Mouse (Mus musculus): ENCODE measurements around the gene Zfp423.

Zfp423 gene

GRCm38 (mm10) chr8:87952298-87952697 lies 7.1 kb downstream of the Zfp423 start:
- no peak for DNase-seq (ENCODE audit: low read depth, low spot score)

- DNase-seq (ENCODE audit: low read depth, low spot score), result no peak
Measured at GRCm38 (mm10) chr8:87944225-87944934, 15.0 kb downstream of the Zfp423 start.

GRCm38 (mm10) chr8:87943651-87944091 lies 15.7 kb downstream of the Zfp423 start:
- DNase-seq (ENCODE audit: low read depth, low spot score), result no peak

GRCm38 (mm10) chr8:87940646-87941045 lies 18.7 kb downstream of the Zfp423 start:
- no peak for DNase-seq (ENCODE audit: low read depth, low spot score)

GRCm38 (mm10) chr8:87939308-87939936 lies 20.0 kb downstream of the Zfp423 start:
- DNase-seq (ENCODE audit: low read depth, low spot score), result no peak

- no peak for DNase-seq (ENCODE audit: low read depth, low spot score)
Measured at GRCm38 (mm10) chr8:87938351-87939232, 20.8 kb downstream of the Zfp423 start.

- no peak for DNase-seq (ENCODE audit: low read depth, low spot score)
Measured at GRCm38 (mm10) chr8:87937211-87937610, 22.2 kb downstream of the Zfp423 start.

- DNase-seq (ENCODE audit: low read depth, low spot score), result no peak
Measured at GRCm38 (mm10) chr8:87935088-87935680, 24.2 kb downstream of the Zfp423 start.

GRCm38 (mm10) chr8:87934175-87934574 lies 25.2 kb downstream of the Zfp423 start:
- no peak for DNase-seq (ENCODE audit: low read depth, low spot score)

GRCm38 (mm10) chr8:87933752-87934151 lies 25.6 kb downstream of the Zfp423 start:
- no peak for DNase-seq (ENCODE audit: low read depth, low spot score)

GRCm38 (mm10) chr8:87928857-87929256 lies 30.5 kb downstream of the Zfp423 start:
- DNase-seq (ENCODE audit: low read depth, low spot score), result no peak

GRCm38 (mm10) chr8:87927034-87927830 lies 32.2 kb downstream of the Zfp423 start:
- no peak for DNase-seq (ENCODE audit: low read depth, low spot score)

GRCm38 (mm10) chr8:87926098-87926890 lies 33.1 kb downstream of the Zfp423 start:
- DNase-seq (ENCODE audit: low read depth, low spot score), result no peak

GRCm38 (mm10) chr8:87922936-87923335 lies 36.5 kb downstream of the Zfp423 start:
- no peak for DNase-seq (ENCODE audit: low read depth, low spot score)

GRCm38 (mm10) chr8:87922446-87922845 lies 36.9 kb downstream of the Zfp423 start:
- no peak for DNase-seq (ENCODE audit: low read depth, low spot score)

GRCm38 (mm10) chr8:87918004-87918403 lies 41.4 kb downstream of the Zfp423 start:
- DNase-seq (ENCODE audit: low read depth, low spot score), result no peak

GRCm38 (mm10) chr8:87915763-87916162 lies 43.6 kb downstream of the Zfp423 start:
- DNase-seq (ENCODE audit: low read depth, low spot score), result no peak

- DNase-seq (ENCODE audit: low read depth, low spot score), result no peak
Measured at GRCm38 (mm10) chr8:87914247-87914967, 45.0 kb downstream of the Zfp423 start.

- DNase-seq (ENCODE audit: low read depth, low spot score), result no peak
Measured at GRCm38 (mm10) chr8:87908940-87909339, 50.5 kb downstream of the Zfp423 start.

- DNase-seq (ENCODE audit: low read depth, low spot score), result no peak
Measured at GRCm38 (mm10) chr8:87905404-87905803, 54.0 kb downstream of the Zfp423 start.
